Mouse (Mus musculus) macrophage (primary cell): ENCODE measurements around the gene Snx32. TPM values are rescaled to one million over a fixed set of nuclear protein-coding genes. Genes with fewer than 3 reads are reported as not detected.

ENCODE experiments used
- H3K27ac ChIP-seq: fragments of 350-480 bp; formaldehyde crosslinking; 2 replicates; pipeline ENCODE4 v1.9.0; 2021
- H3K36me3 ChIP-seq: fragments of 350-480 bp; formaldehyde crosslinking; 2 replicates; pipeline ENCODE4 v1.9.0; 2021; ENCODE audit errors: inconsistent target
- H3K4me3 ChIP-seq: fragments of 350-480 bp; formaldehyde crosslinking; 2 replicates; pipeline ENCODE4 v1.9.0; 2021; ENCODE audit errors: inconsistent target
- H3K79me2 ChIP-seq: fragments of 350-480 bp; formaldehyde crosslinking; 2 replicates; pipeline ENCODE4 v1.9.0; 2021; ENCODE audit errors: inconsistent target
- WGBS: methylation state at CpG from one replicate; pipeline ENCODE4 v1.1.7; 2026; ENCODE audit warnings: inconsistent platforms; ENCODE audit not compliant: missing documents; 5-methylcytosine and 5-hydroxymethylcytosine counted together
- polyA plus RNA-seq: library from polyadenylated mRNA; stranded (reverse); fragments of 250-400 nt; gene quantifications from 3 replicates; pipeline ENCODE4 v1.2.4, GENCODE M21; 2018; ENCODE audit warnings: inconsistent platforms
- total RNA-seq, 78 experiments: library from RNA; depleted of rRNA; stranded (reverse); fragments of 250-400 nt; gene quantifications; 1 replicate in 9 of 78; 2 replicates in 24 of 78; 3 replicates in 43 of 78; 4 replicates in 2 of 78; pipeline ENCODE4 v1.2.4; 2018; ENCODE audit warnings: inconsistent platforms in 56 of 78

Snx32 gene
- 100 to 1,000 TPM in 8 of 26 experiments, 10 to 100 TPM in 18; 18.5 to 166 (median 63.3) TPM for total RNA-seq (2018; cell fraction: chromatin; rRNA removed)
- total RNA-seq (2018; cell fraction: cytosol; rRNA removed) = 10 to 100 TPM in 10 of 26 experiments, 1 to 10 TPM in 16; 5.7 to 16.1 (median 8.7) TPM
- 10 to 100 TPM in 25 of 26 experiments, 1 to 10 TPM in 1; 7.9 to 89.9 (median 30.9) TPM for total RNA-seq (2018; cell fraction: nucleus; rRNA removed)
- 5.5 to 23.0 TPM (median 11.7 TPM) in 3 replicates for polyA plus RNA-seq

DNA sequence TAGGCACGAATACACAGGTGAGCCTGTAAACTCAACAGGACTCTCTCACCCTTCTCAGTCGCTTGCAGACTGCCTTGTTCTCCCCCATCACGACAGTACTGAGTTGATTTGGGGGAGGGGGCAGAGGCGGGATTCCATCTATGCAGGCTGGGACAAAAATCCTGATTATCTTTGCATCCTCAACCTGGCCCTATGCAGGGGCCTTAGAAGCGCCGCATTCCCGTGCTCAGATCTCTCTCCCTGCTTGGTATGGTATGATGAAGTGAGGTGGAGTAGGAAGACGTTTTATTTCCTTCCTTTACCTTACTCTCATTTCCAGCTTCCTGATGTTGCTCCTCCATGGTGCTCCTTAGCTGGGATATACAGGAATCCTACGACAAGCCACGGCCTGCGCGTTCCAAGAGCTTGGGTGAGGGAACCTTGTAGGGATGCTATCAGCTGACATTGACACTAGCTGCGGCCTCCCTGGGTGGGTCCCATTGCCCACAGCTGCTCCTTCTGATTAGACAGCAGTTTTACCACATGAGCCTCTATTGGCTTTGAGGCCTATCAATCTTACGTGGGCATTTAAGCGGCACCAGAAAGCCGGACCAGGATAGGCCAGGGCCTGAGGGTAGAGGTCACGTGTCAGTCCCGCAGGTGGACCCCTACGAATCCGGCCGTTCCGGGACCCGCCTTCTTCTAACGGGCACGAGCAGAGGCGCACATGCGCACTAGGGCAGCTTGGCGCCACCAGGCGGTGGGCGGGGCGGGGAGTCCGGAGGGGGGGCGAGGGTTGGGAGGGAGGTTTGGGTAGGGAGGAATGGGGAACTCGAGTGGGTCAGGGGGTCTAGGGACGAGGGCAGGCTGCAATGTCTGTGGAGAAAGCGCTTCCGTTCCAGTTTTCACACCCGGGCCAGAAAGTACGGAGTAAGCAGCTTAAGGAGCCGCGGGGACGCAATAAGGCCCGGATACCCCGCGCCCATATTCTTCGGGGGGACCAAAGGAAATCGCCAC, at the start of gene Snx32:
Gene Snx32 (minus strand): TSS at position 508 of the 996 bp plus-strand sequence.
- WGBS = 2% methylated on average over 46 of the region's 47 CpGs
- peak within 1 kb of the TSS; percentile 89 for H3K27ac ChIP-seq

DNA sequence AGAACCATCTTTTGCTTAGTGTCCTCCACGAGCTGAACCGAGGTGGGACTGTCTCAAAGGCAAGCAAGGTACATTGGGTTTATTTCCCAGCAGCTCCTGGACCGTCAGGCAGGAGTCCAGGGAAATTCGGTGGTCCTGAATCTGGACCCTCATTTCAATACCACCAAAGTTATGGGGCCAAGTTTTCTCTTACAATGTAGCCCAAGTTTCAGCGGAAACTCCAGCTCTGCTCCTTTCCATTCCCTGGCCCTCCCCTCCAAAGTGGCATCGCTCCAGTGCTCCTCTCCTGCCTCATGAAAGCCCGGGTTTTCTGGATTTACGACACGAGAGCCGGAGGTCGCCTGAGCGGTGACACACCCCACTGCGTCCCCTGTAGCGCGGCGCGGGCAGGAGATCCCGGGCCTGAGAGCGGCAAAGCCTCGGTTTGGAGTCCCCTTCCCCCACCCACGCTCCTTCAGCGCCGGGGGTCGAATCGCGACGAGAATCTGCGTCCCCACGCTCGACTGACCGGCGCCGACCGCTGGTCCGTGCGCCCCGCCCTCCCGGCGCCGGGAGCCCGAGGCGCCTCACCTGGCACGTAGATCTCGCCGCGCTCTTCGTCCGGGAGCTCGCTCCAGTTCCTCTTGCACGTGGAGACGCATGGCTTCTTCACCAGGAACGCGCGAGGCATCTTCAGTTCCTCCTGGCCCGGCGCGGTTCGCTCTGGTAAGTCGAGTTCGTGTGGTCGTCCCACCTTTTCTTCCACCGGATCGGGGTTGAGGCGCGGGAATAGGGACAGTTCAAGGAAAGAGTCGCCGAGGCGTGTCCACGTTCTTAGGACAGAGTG, 49.5 kb upstream of the Snx32 start:
- Histone ChIP-seq H3K79me2 (no peaks in the 10 kb centered on the region), H3K27ac (no peak overlapping the region), H3K4me3 (no peak overlapping the region), H3K36me3 (no peaks in the 10 kb centered on the region)
- WGBS = 3% methylated on average over 69 of the region's 69 CpGs

More for the DNA sequence above, at the start of gene Snx32:
- Histone ChIP-seq H3K79me2 (peaks cover 65% of the 10 kb centered on the region), H3K36me3 (no peaks in the 10 kb centered on the region), H3K4me3 (peak within 1 kb of the TSS; percentile 86)

- H3K36me3 ChIP-seq = no peaks in the 10 kb centered on the region
- 63% methylated on average over 7 of the region's 8 CpGs for WGBS
- H3K79me2 ChIP-seq = no peaks in the 10 kb centered on the region
- no peak overlapping the region for H3K27ac ChIP-seq
- no peak overlapping the region for H3K4me3 ChIP-seq
Observed at GRCm38 (mm10) chr19:5559229-5559628, 48.9 kb upstream of the Snx32 start.

DNA sequence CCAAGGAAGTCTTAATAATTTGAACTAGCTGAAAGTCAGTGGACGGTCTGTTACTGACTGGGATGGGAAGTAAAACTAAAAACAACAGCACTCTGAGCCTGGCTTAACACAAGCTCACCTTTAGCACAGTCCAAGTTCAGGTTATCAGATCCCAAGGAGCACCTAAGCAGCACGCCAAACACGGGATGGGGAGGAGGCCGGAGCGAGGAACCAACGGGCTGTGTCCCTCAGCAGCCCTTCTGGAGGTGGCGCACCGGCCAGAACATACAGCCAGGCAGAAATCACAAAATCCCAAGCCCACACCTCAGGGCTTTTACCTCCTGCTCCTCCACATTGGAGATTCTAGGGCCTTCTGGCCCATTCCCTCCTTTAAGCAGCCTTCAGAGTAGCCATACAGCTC, 48.4 kb upstream of the Snx32 start:
- Histone ChIP-seq H3K27ac (no peak overlapping the region), H3K4me3 (no peak overlapping the region), H3K36me3 (no peaks in the 10 kb centered on the region), H3K79me2 (no peaks in the 10 kb centered on the region)
- 74% methylated on average over 8 of the region's 8 CpGs for WGBS

GRCm38 (mm10) chr19:5558169-5558568, 47.8 kb upstream of the Snx32 start:
- H3K27ac ChIP-seq = no peak overlapping the region
- H3K36me3 ChIP-seq = no peaks in the 10 kb centered on the region
- no peaks in the 10 kb centered on the region for H3K79me2 ChIP-seq
- 76% methylated on average over 7 of the region's 7 CpGs for WGBS
- H3K4me3 ChIP-seq = no peak overlapping the region

DNA sequence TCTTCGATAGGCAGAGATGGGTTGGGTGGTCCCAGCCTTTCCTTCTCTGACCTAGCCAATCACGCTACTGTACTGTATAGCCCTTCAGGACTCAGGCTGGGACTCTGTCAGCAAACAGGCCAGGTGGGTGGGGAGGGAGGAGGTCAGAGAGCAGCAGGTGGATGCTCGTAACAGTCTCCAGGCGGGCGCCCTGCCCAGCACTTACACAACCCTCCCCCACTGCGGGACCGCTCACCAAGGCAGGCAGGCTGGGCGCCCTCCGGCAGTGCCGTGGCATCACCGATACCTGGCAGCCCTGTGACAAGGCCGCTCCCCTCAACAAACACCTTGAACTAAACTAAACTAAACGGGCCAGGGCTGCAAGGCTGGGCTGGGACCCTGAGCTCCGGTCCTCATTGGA, 43.9 kb upstream of the Snx32 start:
- H3K36me3 ChIP-seq = peaks cover 13% of the 10 kb centered on the region
- WGBS = 97% methylated on average over 13 of the region's 14 CpGs
- H3K4me3 ChIP-seq = no peak overlapping the region
- H3K79me2 ChIP-seq = no peaks in the 10 kb centered on the region
- H3K27ac ChIP-seq = no peak overlapping the region

DNA sequence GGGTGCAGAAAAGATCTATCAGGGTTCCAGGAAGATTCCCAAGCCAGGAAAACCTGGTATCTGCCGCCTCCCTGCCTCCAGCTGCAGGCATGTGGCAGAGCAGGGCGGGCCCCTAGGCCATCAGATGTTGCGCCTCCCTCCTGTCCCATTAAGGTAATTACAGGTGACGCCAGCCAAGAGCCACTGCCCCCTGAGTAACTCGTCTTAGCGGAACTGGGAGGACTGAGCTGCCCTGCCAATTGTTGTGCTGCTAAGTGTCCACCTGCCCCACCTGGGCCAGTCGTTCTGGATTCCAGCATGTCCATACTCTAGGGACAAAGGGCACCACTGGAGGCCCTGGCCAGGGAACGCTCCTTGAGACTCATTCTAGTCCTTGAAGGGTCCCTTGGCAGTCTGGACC, 43.5 kb upstream of the Snx32 start:
- H3K4me3 ChIP-seq = no peak overlapping the region
- peaks cover 13% of the 10 kb centered on the region for H3K36me3 ChIP-seq
- H3K27ac ChIP-seq = no peak overlapping the region
- no peaks in the 10 kb centered on the region for H3K79me2 ChIP-seq
- 95% methylated on average over 7 of the region's 8 CpGs for WGBS

DNA sequence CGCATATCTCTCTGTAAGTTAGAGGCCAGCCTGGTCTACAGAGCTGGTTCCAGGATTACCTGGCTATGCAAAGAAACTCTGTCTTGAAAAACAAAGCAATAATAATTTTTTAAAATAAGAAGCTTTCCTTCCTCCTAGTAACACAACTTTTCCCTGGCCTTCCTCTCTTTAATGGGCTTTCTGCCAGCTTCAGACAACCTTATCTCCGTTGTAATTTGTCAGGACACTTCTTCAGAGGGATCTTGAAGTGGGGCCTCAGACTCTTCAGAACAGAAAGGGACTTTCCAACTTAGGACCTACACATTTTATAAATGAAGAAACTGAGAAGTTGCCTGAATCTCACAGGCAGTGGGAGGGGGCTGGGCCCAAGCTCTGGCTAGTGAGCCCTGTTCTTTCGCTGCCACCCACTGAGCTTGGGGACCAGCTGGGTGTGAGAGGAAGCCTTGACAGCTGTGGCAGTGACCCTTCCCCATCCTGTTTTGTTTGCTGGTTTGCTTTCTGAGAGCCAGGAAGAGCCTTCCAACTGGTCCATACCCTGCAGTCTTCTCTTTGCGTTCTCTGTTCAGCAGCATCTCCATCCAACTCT, 37.2 kb upstream of the Snx32 start:
- Histone ChIP-seq H3K36me3 (peaks cover 13% of the 10 kb centered on the region), H3K79me2 (no peaks in the 10 kb centered on the region), H3K27ac (no peak overlapping the region), H3K4me3 (no peak overlapping the region)
- 84% methylated on average over 4 of the region's 4 CpGs for WGBS

- no peak overlapping the region for H3K27ac ChIP-seq
- no peaks in the 10 kb centered on the region for H3K36me3 ChIP-seq
- WGBS = 94% methylated on average over 8 of the region's 11 CpGs
- no peak overlapping the region for H3K4me3 ChIP-seq
- no peaks in the 10 kb centered on the region for H3K79me2 ChIP-seq
Observed at GRCm38 (mm10) chr19:5544031-5544430, 33.7 kb upstream of the Snx32 start.

DNA sequence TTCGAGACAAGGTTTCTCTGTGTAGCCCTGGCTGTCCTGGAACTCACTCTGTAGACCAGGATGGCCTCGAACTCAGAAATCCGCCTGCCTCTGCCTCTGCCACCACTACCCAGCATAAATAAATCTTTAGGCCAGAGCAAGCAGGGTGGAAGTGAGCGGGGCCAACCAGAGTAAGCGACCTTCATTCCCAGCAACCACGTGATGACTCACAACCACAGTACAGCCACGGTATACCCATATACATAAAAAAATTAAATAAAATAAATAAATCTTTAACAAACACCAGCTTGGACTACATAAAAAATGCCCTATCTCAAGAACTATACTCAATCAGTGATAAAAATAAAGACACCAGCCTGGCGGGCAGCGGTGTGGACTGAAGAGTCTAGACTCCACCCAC, 33.0 kb upstream of the Snx32 start:
- Histone ChIP-seq H3K27ac (no peak overlapping the region), H3K4me3 (no peak overlapping the region), H3K79me2 (no peaks in the 10 kb centered on the region), H3K36me3 (no peaks in the 10 kb centered on the region)
- 80% methylated on average over 9 of the region's 9 CpGs for WGBS

- H3K4me3 ChIP-seq = no peak overlapping the region
- 95% methylated on average over 8 of the region's 8 CpGs for WGBS
- H3K27ac ChIP-seq = no peak overlapping the region
- no peaks in the 10 kb centered on the region for H3K79me2 ChIP-seq
- no peaks in the 10 kb centered on the region for H3K36me3 ChIP-seq
Observed at GRCm38 (mm10) chr19:5538786-5539185, 28.4 kb upstream of the Snx32 start.

GRCm38 (mm10) chr19:5532520-5532919, 22.2 kb upstream of the Snx32 start:
- H3K36me3 ChIP-seq = no peaks in the 10 kb centered on the region
- no peak overlapping the region for H3K4me3 ChIP-seq
- WGBS = 61% methylated on average over 8 of the region's 8 CpGs
- no peak overlapping the region for H3K27ac ChIP-seq
- no peaks in the 10 kb centered on the region for H3K79me2 ChIP-seq

DNA sequence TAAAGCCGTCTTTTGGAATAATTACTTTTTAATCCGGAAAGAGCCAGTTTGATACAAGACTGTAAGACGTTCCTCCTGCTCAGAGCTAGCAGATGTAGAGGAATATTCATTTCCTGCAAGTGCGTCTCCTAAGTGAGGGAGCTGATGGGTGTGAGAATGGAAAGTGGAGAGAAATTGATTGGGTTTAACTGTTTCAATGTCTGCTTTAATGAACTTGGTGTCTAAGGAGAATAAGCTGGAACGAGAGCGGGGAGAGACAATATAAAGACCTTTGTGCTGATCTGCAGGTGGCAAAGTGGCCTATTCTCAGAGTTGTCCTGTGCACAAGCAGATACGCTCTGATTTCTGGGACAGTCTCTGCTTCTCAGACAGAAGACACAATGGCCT, 19.8 kb upstream of the Snx32 start:
- H3K79me2 ChIP-seq = no peaks in the 10 kb centered on the region
- no peak overlapping the region for H3K4me3 ChIP-seq
- H3K27ac ChIP-seq = no peak overlapping the region
- no peaks in the 10 kb centered on the region for H3K36me3 ChIP-seq
- WGBS = 90% methylated on average over 7 of the region's 7 CpGs
